Mouse (Mus musculus) urinary bladder, postnatal 4 days (tissue): ENCODE results near the gene Snd1.

Source experiments
- DNase-seq, 2 experiments: peaks; one replicate each; pipeline ENCODE4 v3.0.0; 2021 to 2022; ENCODE audit warnings: low spot score in 2 of 2

Gene Snd1

DNA sequence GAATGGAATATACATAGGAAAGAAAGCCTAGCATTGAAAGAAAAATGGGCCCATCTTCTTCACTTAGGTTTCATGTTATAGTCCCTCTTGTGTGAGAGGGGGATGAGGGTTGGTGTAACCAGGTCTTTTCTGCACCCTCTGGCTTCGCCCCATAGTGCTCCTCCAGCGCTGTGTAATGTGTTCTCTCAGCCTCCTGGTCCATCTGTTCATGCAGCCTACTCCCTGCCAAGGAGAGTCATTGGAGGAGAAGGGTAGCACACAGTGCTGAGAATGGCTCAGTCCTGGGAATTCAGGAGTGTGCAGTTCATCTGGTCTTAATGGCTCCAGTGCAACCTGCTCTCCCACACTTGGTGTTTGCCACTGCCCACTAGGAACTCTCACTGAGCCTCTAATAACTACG, 326.0 kb downstream of the Snd1 start:
- no peak for DNase-seq

DNA sequence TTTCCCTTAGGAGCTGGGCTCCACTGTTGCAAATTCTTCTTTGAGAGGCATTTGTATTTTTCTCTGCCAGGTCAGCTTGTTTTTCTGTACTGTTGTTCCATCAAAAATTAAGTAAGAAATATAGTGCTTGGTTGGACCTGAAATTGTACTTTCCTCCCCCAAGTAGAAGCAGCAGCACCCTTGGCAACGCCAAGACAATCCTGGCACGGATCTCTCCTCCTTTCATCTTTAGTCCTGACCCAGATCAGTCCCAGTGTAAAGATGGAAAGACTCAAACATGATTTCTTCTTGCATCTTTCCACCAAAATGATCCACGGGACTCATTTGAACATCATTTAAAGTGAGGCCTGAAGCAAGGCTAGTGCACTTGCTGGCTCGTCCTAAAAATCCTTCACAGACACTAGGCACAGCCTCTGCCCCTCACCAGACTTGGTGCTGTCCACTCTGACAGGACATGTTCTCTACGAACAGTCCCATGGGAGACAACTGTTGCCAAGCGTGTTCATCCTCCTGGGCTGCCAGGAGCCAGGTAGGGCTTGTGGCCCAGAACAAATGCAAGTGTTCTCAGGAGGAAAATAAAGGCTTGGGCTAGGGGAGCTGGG, 328.8 kb downstream of the Snd1 start:
- no peak for DNase-seq

DNA sequence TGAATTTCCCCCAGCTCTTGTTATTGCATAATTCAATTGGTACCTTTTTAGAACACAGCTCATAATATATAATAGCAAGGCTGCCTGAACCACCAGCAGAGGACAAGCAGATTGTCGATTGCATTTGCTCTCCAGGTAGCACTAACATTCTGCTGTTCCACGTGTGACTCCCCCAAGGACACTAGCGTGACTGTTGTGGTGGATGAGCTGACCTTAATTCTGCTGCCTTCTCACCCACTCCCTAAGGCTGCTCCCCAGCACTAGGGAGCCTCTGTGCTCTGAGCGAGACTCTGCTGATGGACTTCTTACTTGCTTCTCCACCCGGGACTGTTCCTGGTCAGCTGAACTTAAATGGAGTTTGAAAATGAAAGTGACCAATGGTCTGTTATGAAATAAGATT, 329.8 kb downstream of the Snd1 start:
- no peak for DNase-seq

DNA sequence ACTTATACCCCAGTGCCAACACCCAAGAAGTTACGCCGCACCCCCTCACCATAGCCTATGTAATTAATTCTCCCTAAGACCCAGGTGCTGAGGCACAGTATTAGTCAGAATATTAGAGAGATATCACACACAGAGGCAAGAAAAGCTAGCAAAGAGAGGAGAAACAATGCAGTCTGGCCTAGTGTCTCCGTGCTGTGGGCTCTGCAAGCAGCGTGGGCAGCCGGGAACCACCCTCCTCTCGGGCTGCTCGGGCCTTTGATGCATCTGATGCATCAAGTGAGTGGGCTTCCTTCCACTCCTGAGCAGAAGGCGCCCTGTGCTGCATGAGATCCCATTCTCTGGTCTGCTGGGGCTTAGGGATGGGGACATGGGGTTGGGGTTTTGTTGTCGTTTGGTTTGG, 338.1 kb downstream of the Snd1 start:
- DNase-seq = no peak

DNA sequence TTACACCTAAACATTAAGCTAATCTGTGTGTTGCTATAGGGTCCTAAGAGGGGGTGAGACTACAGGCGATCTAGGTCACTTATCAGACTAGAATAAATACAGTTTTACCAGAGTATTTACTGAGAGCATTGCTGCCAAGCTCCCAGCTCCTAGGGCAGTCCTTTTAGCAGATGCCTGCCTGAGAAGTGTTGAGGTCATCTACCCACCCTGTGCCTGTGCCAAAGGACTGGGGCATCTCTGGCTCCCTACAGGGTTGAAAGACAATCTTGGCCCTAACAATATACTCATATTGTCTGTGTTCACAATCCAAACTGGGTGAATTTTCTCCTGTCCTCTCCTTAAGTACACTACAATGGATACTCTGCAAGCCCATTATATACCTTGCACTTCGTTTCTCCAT, 340.0 kb downstream of the Snd1 start:
- DNase-seq = no peak

DNA sequence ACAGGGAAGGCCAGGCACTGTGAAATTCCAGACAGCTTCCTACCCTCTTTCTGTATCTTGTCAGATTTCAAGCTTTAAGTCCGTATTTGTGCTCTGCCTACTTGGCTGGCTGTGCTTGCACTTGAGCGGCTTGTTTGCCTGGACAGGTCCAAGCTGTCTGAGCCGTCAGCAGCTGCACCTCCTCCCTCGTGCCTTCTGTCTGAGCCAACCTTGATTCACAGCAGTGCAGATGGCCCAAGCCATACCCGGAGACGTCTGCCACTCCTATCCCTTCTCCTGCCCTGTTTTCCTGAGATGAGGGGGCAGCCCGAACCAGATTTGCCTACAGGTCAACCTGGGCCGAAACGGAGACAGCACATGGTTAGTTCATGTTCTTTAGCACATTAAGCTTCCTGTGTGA, 342.1 kb downstream of the Snd1 start:
- DNase-seq = no peak

DNA sequence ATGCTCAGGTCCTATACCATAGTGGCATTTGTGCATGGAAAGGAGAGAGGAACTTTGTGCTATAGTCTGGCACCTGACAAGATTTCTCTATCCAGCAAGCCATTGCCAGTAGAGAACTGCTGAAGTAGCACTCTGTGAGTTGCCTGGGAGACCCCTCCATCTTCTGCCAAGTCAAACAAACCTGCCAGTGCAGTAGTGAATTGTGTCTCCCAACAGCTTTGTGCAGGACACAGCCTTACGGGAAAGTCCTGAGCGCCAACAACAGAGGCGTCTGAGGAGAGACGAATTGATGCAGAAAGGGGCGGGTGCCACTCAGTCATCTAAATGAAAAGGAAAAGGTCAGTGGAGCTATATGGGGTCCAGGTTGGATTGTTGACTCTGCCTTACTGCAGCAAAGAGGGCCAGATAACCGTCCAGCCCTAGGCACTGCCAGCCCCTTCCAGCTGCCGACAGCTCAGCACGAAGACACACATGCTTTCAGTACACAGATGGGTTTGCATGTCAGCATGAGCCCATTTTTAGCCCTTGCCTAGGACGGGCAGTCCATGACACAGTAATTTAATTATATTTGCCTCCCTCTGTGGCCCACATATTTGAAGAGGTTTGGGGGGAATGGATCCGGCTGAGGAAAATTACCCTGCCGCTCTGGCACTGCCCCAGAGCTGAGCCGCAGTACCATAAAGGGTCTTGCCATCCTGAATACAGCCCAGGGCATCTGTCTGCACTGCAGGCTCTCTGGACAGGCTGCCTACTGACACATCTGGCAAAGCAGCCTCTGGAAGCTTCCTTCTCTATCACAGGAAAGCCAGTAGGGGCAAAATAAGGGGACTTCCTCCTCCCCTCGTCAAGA, 344.8 kb downstream of the Snd1 start:
- DNase-seq = no peak

DNA sequence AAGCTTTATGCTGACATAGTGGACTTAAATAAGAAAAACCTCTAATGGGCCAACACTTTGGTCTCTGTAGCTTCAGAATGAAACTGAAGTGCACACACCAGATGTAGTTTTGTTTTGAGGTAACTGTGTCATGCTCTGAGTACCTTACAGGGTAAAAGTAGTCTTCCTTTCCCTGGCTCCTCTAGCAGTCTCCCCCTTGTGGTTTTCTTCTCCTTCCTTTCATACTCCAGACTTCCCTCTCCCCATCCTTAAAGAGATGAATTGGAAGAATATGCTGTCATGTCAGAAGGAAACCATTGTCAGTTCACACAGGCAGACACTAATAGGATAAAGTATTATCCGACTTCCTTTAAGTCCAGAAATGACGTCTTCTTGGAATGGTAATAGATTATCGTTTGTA, 347.4 kb downstream of the Snd1 start:
- DNase-seq = no peak

DNA sequence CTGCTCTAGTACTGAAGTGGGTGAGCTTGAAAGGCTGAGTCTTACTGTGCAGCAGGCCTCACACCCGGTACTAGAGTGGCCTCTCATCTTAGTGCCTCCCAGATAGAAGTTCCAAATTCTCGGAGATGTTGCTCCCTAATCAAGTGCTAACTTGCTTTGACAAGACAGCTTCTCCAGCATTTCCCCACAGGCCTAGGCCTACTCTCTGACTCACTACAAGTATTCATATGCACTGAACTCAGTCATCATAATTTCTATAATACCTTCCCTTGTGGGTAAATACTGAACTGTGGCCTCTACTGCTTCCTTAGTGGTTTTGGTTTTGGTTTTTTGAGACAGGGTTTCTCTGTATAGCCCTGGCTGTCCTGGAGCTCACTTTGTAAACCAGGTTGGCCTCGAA, 348.4 kb downstream of the Snd1 start:
- DNase-seq = no peak

DNA sequence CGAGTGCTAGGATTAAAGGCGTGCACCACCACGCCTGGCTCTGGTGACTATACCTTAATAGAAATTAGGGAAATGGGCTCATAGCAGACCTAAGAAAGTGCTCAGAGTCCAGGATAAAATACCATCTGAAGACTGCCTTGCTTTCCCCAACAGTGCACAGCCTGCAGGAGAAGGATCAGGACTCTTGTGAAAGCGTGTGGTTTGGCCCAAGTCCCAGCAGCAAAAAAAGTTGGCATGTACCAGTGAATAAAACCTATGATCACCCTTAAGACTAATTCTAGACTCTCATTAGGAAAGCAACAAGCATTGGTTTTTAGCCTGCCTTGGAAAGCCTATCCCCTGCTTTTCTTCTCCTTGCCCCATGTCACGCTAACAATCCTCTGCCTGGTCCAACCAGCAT, 348.9 kb downstream of the Snd1 start:
- no peak for DNase-seq

DNA sequence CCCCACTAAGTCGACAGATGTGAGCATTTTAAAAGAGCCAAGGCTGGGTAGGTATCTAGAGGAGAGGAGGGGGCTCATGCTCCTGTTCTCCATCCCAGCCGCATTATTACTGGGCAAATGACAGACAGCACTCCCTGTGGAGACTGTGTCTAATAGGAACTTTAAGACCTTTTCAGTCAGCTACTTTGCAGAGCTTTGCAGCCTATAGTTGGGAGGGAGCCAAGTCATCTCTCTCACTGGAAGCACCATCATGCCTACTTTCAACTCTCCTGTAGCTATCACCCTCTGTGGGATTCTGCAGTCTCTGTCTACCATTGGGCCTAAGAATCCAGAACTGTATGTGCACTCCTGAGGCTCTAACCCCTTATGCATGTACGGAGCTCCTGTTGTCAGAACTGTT, 351.0 kb downstream of the Snd1 start:
- DNase-seq = no peak

DNA sequence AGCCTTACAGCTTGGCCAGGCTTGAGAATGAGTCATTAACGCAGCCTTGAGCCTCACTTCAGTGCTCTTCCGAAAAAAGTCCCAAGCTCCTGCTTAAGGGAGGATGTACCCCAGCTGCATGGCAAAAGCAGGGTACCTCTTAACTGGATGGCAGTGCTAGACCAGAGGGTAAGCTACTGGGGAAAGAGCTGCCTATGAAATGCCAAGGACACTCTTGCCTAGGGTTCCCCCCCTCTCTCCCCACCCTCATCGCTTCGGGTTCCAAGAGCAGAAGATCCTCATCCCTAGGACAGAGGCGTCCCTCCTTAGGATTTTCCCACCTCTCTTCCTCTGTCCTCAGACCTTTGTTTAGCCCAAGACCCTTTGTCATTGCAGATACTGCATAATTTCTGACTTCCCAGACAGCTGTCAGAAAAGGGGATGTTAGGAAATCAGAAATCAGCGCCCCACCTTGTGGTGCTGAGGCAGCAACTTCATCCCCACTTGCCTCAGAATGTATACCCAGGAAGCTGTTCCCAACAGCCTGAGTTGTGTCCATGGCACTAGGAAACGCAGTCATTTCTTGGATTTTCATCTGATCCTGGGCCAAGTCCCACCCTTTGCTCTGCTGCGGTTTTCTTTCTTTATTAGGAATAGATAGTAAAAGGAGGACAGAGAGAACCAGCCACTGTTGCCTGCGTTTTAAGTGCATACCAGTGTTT, 351.9 kb downstream of the Snd1 start:
- DNase-seq = no peak

DNA sequence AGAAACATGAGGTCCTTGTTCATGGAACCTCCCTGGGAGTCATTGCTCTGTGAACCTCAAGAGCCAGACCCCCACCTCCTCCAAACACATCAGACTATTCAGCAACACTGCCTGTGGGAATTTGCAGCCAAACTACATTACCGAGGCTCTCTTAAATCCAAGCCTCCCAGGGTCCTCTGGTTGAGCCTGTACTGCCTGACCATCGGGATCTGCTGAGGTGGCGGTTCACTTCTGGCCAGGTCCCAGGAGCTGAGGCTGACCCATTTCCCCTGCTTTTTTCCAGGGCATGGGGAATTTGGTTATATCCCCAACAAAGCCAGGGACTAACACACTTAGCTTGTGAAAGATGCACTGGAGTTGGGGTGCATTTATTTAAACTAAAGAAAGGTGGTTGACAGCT, 352.6 kb downstream of the Snd1 start:
- DNase-seq = no peak

DNA sequence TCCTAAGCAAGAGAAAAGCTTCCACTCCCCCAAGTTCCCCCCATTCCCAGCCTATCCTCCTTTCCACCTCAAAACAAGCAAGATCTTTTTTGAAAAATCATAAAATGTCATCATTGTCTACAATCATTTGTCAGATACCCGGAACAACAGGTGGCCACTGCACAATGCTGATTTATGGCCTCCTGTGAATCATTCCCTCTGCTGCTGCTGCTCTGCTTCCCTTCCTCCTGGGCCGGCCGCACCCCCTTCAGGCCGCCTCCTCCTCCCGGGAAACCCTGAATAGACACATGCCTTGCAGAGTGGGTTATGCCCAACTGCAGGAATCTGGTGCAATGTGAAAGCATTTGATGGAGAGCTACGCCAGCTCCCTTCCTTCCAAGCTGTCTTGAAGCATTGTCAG, 353.7 kb downstream of the Snd1 start:
- no peak for DNase-seq

DNA sequence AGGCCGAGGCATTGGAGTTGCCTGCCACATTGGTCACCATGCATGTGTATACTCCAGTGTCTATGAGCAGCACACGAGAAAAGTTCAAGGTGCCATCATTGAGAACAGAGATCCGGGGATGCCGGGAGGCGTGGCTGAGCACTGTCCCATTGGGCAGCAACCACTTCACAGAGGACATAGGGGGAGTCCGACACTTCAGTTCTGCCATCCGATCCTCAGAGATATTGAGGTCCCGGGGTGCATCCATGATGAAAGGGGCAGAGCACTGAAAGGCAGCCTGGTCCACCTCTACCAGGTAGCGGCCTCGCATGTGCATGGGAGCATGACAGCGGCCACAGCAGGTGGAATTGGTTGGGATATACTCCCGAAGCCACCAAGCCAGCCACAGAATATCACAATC, 355.4 kb downstream of the Snd1 start:
- no peak for DNase-seq

DNA sequence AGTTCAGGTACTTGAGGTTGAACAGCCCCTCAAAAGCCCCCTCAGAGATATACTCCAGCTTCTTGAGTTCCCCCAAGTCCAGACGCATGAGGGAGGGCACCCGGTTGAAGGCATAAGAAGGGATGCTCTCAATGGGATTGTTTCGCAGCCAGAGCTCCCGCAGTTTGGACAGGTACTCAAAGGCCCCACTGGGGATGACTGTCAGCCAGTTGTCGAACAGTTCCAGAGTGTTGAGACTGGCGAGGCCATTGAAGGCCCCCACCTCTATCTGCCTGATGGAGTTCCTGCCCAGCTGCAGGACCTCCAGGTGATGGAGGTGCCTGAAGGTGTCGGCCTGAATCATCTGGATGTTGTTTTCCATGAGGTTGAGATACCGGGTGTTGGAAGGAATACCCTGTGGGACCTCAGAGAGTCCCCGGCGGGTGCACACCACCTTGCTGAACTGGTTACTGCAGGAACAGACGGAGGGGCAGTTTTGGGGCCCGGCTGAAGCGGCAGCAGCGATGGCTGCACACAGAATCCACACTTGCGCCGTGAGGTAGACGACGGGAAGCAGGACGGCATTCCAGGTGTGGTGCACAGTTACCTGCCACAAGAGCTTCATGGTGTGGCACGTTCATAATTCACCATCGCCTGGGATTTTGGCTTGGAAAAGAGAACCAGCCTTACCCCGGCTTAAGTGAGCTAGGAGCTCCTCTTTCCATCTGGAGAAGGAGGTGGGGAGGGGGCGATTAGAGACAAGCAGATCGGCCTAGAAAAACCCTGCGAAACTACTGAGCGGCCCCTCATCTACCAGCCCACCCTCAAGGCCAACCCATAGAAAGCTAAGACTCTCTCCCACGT, 356.3 kb downstream of the Snd1 start, which contains the start of gene Lrrc4:
Gene Lrrc4, minus strand, starts transcription at position 737 of the 843 bp plus-strand sequence.
- no peak for DNase-seq

DNA sequence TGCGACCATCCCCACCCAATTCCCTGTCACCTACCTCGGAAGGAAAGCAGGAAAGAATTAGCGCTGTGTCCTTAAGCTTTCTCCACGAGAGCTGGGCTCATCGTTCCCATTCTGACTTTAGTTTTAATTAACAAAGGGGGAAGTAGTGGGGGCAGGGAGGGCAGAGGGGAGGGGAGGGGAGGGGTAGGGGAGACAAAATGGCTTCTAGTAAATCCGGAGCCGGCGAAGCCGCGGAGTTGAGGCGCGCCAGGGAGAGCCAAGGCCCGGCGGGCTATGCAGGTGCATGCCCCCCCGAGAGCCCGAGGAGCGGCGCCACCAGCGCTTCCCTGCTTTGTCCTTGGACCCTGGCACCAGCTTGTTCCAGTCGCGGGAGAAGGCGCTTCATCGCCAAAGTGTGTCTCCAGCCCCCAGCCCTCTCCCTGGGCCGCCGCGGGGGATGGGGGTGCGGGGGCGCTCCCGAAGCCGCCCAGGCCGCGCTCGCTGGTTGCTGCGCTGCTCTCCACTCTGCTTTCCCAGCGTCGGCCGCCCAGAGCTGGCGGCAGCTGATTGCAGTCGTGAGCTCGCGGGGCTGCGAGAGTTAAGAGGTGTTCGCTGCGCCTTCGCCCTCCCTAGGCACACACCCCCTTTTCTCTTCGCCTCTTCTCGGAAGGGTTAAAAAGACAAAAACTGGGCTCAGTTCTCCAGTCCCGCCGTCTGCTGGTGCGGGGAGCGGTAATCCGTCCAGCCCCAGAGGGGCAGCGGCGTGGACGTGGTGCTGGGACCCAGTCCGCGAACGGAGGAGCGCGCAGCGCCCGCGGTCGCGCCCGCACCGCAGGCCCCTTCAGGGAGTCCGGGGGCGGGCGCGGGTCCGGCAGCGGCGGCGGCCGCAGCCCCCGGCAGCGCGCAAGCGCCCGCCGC, 357.2 kb downstream of the Snd1 start:
- peak in 1 of 2 experiments; percentile 30 for DNase-seq

DNA sequence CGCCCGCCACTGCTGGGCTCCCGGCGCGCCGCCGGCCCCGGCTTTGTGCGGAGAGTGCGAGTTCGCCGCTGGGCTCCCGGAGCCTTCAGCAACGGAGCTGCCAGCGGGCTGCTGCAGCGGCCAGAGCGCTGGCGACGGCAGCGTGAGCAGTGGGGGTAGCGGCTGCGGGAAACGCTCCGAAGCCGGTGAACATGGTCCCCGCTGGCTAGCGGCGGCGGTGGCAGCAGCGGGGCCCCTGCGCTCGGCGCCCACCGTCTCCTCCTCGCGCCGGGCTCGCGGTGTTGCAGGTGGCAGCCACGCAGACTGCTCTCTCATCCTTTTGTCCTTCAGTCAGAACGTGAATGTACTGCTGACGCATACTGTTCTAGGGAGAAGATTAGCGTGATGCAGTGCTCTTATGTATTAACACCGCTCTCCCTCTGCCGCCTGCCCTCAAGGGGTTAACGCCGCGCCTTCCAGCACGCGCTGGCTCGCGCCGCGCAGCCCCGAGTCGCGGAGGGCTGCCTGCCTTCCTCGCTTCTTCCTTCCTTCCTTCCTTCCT, 357.9 kb downstream of the Snd1 start:
- DNase-seq = no peak

DNA sequence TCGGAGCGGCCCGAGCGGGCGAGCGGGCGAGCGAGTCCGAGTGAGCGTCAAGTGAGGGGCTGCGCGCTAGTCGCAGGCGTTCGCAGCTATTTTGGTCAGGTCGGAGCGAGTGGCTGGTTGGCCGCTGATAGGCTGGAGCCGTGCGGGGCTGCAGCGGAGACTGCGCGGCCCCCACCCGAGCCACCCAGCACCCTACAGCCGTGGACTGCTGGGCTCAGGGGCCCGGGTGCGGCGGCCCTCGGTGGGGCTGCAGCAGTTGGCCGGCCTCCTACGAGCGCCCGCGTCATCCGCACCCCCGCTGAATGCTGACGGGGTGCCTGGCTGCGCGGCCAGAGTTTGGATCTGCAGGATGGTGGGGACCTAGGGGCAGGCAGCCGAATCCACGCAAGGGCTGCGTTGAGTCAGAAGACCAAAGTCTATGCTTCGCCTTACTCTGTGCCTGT, 358.5 kb downstream of the Snd1 start:
- peak in 1 of 2 experiments; percentile 25 for DNase-seq

DNA sequence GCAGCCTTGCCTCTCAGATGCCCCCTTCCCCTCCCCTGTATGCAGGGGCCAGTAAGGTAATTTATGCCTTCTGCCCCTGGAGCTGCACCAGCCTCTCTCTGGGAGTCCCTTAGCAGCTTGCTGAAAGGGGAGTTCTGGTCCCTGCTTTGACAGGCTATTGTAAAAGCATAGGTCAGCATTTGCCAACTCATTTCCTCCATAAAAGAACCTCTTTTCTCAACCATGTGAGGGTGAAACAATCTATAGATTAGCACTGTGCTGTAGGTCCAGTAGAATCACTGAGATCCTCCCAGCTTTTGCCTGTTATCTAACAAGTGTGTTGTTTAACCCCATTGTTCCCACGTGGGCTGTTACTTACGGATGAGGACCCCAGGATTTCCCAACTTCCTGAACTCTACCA, 359.1 kb downstream of the Snd1 start:
- no peak for DNase-seq

DNA sequence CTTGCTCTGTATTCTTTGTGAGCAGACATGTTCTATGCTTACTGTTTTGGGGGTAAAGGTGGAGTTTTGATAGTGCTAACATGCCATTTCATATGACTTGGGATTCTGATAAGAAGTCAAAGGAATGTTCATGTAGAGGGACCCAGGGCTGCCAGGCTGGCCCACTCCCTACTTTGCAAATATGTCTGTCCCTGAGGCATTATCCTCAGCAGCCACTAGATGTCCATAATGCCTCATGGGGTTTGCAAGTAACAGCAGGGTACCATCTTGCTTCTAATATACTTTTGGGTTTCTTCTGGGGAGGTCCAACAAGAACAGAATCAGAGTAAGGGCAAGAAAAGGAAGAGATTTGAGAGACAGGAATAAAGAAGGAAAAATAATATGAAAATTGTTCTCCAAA, 361.7 kb downstream of the Snd1 start:
- DNase-seq = no peak
